In genomic region chr1:71755435-71755834, GRCm38 (mm10) we compare ENCODE assay signal across 6 mouse cellular contexts.
"Had no signal": no experiment of that assay in that cellular context is flagged by ENCODE, and none has a peak within 500 bp of the region (broad histone marks: within the 10 kb centered on the region; RNA-seq: fewer than 3 reads in every experiment).

No protein-coding gene starts in this region.

- DNase-seq: kidney, adult 8-10 months; kidney, postnatal 36 days; layer of hippocampus, adult 9-11 months; layer of hippocampus, postnatal 36 days; right cerebral cortex, adult 18-20 months; right cerebral cortex, postnatal 25 days had no signal
